Mouse (Mus musculus) layer of hippocampus, adult 9-11 months (tissue): ENCODE measurements at regions not wholly inside any gene's neighbourhood (a gene's known extent, or its start where the extent isn't known, plus 50 kb on each side); places are given as distances from the start of the nearest gene placed in this dataset.
A peak's percentile ranks its signal among the peaks of the same experiment; 100 is the strongest.
"Not testable (repeated sequence)": the region's sequence is repeated elsewhere in the genome, so short reads cannot be mapped to it uniquely, and the experiment has no call there.

Experiments used
- DNase-seq: peaks from one replicate; pipeline ENCODE4 v3.0.0; 2022

DNA sequence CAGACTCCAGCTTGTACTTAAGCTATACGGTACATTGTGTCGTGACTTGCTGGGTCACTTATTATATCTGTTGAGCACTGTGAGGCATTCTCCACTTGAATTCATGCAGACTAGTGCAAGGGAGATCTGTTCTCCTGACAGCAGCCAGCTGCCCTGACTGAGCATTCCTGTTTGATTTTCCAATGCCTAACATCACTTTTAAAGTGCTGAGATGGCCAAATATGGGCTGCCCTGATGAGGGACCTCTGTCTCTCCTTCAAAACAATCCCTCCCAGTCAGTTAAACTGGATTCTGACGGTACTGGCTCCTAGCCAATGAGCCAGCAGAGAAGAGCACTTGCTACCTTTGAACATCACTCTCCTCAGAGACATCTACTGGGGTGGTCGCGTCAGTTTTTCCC is 57.6 kb upstream of the Lekr1 start:
- DNase-seq, result no peak

DNA sequence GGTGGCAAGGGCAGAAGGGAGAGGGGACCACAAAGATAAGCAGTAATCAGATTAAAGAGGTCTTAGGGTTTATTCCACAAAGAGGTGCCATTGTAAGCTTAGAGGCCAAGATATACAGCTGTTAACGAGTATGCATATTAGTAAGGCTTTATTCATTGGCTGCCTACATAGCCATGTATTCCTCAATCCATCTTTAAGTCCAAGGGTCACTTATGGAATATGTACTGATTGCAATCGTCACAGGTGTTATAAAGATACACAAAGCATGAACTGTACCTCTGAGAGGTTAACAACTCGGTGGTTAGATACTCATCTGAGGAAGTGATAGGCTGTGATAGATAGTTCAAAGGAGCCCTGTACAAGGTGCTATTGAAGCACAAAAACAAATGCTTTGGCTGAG is 54.3 kb upstream of the Lekr1 start:
- no peak for DNase-seq

DNA sequence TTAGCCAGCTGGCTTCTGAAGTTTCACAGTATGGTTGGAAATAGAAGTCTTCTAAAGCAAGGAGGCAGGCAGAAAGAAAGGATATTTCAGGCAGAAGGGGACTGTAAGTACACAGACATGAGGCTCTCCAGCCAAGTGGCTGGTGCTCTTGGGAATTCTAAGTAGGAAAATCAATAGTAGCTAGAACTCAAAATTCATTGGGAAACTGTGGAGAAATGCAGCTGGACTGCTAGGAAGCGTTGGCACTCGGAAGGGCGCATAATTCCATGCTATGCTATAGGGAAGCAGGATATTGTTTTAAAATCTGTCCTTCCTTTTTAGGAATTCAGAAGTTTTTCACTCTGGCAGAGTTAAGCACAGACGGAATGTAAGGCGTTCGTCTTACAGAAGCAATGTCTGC is 53.6 kb upstream of the Lekr1 start:
- DNase-seq, result peak; percentile 15

DNA sequence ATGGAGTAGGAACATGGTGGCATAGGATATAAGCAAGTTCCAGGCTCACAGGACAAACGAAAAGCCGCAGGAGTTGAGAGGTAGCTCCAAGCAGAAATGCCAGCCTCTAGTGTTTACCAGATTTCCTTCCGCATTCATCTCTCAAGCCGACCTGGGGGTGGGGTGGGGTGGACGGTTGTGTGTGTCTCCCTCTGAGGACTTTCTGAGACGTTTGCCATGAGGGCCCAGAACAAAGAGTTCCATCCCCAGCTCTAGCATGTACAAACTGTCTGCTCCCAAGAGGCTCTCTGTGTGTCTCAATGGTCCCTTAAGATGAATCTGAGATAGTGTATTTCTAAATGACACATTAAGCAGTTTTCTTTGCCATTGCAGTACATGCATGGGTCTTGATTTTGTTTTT is 53.1 kb upstream of the Lekr1 start:
- no peak for DNase-seq

DNA sequence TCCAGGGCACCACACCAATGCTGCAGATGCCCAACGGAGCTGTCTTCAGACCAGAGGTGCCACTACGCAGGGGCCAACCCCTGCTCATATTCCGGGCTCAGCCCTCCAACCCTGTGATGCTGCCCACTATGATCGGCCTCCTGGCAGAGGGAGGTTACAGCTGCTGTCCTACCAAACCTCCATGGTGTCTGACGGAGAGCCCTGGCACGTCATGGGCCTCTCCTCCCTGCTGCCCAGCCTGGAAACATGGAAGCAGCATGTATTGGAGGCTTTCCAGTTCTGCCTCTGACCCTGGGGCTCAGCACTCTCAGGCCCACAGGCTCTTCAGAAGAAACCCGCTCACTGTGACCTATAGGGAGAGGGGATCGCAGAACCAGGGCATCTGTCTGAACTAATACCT is 51.1 kb upstream of the Lekr1 start:
- DNase-seq, result not testable (repeated sequence)
